Mouse (Mus musculus): ENCODE measurements around the gene Pnldc1. TPM values are rescaled to one million over a fixed set of nuclear protein-coding genes. Genes with fewer than 3 reads are reported as not detected.

Pnldc1 gene
- total RNA-seq, 2 experiments from 2014 or later = 2.3 to 2.5 TPM

- DNase-seq (ENCODE audit: extremely low spot score in 1 of 2, low spot score in 1 of 2) = no peak
These were observed 45.9 kb downstream of the Pnldc1 start for GRCm38 (mm10) chr17:12864111-12864510.

DNA sequence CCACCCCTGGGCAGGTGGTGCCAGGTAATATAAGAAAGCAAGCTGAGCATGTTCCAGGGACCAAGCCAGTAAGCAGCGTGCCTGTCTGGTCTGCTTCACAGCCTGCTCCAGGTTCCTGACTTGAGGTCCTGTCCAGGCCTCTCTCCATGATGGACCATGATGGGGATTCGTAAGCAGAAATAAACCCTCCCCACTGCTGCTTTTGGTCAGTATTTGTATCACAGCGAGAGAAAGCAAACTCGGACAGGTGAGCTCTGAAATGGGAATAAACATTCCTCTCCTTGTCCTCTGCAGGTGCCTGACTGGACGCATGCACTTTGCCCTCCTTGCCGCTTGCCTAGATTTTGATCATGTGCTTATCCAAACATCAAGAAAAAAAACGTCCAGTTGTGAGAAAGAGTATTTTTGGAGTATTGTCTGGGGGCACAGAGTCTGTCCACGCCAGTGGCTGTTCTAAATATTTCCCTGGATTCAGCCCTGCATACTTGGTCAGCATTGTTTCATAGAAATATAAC, 51.0 kb downstream of the Pnldc1 start:
- no peak for DNase-seq (ENCODE audit: extremely low spot score in 1 of 2, low spot score in 1 of 2)

DNA sequence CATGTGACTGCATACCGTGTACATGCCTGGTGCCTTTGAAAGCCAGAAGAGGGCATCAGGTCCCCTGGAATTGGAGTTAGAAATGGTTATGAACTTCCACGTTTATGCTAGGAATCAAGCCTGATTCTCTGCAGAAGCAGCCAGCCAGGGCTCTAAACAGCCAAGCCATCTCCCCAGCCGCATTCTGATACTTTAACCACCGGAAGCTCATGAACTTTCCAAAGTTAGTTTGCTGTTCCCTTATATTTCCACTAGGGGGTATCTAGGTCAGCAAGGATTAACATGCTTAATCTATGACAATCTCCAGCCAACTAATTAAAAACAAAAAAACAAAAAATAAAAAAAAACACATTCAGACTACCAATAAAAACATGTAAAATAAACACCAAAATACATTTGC, 52.0 kb downstream of the Pnldc1 start:
- DNase-seq (ENCODE audit: extremely low spot score in 1 of 2, low spot score in 1 of 2) = no peak

- no peak for DNase-seq (ENCODE audit: extremely low spot score in 1 of 2, low spot score in 1 of 2)
These were observed 52.6 kb downstream of the Pnldc1 start for GRCm38 (mm10) chr17:12857395-12857794.

GRCm38 (mm10) chr17:12854386-12854785, 55.6 kb downstream of the Pnldc1 start:
- DNase-seq (ENCODE audit: extremely low spot score in 1 of 2, low spot score in 1 of 2) = no peak

DNA sequence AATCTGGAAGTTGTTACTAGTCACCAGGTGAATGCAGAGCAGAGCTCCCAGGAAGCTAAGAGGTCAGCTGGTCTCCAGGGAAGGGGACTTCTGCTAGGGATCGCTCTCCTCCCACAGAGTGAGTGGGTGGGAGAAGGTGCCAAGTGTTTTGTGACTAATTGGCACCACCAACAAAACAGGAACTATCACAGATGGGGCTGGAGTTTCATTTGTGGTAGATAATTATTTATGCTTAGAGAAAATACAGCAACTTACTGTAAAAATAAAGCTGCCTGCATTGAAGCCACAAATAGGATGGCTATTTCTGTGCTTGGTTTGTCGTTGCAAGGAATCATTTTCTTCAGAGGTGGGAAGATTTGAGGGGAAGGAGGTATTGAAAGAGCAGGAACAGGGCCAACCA, 56.2 kb downstream of the Pnldc1 start:
- DNase-seq (ENCODE audit: extremely low spot score in 1 of 2, low spot score in 1 of 2) = no peak

DNA sequence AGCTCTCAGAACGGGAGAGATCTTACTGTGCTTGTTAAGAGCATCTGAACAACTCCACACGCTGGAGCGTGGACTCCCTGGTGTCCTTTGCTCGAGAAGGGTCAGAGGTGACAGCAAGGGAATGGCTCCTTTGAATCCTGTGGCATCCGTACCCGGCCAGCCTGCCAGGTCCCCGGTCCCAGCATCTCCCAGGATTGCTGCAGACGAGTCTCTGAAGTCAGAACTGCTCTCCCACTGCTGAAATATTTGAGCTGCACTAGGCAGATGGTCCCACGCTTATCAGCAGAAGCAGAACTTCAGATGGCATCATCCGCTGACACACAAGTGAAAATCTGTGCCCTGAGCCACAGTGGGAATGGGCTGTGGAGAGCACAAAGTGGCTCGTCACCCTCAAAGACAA, 58.3 kb downstream of the Pnldc1 start:
- peak; percentile 44 to 59 for DNase-seq (ENCODE audit: extremely low spot score in 1 of 2, low spot score in 1 of 2)

DNA sequence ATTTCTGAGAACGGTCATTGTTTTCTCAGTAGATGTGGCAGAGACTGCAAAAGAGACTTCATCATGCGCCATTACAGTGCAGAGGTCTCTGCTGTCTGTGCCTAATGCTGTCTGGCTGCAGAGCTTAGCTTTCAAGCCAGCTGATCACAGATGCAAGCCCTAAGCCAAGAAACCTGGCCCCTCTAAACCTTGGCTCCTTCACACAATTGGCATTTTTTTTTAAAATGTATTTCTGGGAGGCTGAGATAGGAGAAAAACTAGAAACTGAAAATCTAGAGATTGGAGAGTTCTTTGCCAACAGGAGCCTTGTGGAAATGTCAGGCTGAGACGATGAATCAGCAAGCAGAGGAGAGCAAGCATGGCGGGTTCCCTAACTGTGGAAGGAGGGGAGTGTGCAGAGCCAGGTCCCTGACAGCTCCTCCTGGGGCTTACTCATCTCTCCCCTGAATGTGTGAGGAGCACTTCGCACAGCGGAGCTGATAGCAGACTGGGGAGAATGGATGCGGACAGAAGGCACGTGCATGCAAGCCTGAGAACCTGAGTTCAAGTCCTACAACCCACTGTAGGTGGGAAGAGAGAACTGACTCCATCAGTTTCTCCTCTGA, 60.1 kb downstream of the Pnldc1 start:
- DNase-seq (ENCODE audit: extremely low spot score in 1 of 2, low spot score in 1 of 2) = no peak

DNA sequence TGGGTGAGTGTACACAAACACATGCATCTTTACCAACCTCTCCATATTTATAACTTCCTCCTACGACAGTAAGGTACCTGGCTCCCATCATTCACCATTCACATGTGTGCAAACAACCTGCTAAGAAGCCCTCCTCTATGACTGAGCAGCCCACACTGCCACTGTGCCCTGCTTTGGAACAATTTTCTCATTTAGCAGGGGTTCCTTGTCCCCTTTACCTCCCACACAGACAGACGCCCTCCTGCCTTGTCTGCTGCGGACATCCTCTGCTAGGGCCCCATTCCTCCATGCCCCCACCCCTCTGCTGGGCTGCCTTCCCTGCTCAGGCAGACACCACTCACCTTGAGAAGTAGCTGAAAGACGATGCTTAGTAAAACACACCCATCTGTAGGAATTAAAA, 62.3 kb downstream of the Pnldc1 start:
- DNase-seq (ENCODE audit: extremely low spot score in 1 of 2, low spot score in 1 of 2) = no peak

DNA sequence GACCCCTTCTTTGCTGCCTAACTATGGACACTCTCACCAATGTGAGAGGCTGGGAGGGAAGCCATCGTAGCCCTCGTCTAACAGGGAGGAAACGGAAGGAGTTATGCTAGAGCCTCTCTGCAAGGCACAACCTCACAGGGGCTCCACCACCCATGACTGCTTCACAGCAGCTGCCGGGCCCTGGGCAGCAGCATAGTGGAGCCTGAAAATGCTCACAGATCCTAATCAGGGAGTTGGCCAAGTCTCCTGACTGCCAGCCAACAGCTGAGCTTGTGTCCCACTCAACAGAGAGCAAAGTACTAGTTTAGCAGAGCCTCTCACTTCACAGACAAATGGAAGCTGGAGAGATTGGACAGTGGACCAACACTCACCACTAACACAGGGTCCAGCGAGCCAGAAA, 63.6 kb downstream of the Pnldc1 start:
- DNase-seq (ENCODE audit: extremely low spot score in 1 of 2, low spot score in 1 of 2) = no peak

- DNase-seq (ENCODE audit: extremely low spot score in 1 of 2, low spot score in 1 of 2) = no peak
These were observed 64.2 kb downstream of the Pnldc1 start for GRCm38 (mm10) chr17:12845862-12846261.

DNA sequence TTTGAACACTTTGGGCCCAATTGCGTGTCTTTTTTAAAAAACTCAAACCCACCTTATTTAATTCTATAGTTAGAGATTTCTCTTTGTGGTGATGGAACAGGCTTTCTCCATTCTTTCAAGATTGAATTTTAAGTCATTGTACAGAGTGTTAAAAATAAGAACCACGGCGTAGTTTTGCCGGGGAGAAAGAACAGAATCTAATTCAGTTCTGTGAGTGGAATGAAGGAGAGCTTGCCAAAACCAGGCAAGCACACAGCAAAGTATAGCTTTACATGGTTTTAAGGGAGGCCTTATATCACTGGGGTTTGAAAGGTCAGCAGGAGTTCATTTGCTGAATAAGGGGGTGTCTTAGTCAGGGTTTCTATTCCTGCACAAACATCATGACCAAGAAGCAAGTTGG, 65.5 kb downstream of the Pnldc1 start:
- DNase-seq (ENCODE audit: extremely low spot score in 1 of 2, low spot score in 1 of 2) = no peak

DNA sequence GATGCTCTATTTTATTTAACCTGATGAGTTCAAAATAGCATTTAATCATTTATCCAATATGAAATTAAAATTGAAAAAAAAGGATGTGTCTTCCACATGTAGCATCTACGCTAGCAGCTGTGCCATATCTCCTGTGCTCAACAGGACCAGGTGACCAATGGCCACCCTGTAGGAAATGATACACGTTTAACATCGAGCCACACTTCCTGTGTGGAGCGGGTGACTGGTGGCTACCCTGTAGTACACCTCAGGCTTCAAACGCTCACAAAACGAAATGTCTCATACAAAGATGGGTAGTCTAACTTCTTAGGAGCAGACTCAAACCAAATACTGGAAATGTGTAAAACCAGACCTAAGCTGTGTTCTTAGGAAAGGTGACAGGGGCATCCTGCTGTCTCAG, 66.2 kb downstream of the Pnldc1 start:
- DNase-seq (ENCODE audit: extremely low spot score in 1 of 2, low spot score in 1 of 2) = no peak

DNA sequence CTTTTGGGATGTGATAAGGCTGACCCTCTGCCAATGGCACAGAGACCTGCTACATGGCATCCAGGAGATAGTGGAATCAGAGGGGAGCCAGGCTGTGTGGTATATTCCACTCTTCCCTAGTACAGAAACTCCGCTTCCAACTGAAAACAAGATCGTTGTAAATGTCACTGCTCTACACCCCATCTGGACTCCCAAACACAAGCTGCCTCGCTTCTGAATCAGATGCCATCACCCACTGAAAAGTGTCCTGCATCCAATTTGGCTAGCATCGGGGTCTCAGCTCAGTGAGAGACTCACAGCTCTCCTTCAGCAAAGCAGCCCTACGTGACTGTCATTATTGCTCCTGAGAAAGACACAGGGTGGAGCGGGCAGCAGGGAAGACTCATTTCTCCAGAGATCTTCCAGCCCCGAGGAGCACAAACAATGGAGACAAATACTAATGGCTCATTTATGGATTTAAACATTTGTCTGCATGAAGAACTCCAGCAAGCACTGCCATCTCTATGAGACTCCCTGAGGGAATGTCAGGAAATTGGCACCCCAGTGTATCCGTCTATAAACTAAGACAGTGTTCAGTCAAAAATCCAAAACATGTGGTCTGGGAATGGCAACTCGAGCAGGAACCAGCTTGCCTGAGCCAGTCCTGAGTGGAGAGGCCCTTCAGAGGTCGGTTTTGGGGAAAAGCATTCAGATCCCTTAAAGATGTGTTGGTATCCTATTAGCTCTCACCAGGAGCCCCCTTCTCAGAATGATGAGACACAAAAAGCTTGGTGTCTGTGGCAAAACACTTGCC, 70.4 kb downstream of the Pnldc1 start:
- DNase-seq (ENCODE audit: extremely low spot score in 1 of 2, low spot score in 1 of 2) = peak; percentile 49 to 53

Small RNA genes within 50 kb of the gene (microRNA-seq; reads per million reads assigned to microRNA genes)
- gene Gm24085 = 0 reads per million in 2 experiments

Other genes starting within 250 kb of the Pnldc1 start
- not detected for gene Slc22a1, start 234.4 kb downstream of the Pnldc1 start, total RNA-seq (2021)
- 10 to 100 TPM; 28.1 to 29.8 TPM for gene Igf2r, start 140.6 kb downstream of the Pnldc1 start, total RNA-seq (2021)
- 10 to 100 TPM; 49.6 to 62.9 TPM for gene Mas1, start 42.1 kb downstream of the Pnldc1 start, total RNA-seq (2021)
- under 1 TPM in 1 of 2 experiments, not detected in 1; 0.12 TPM for gene Mrgprh, start 34.2 kb downstream of the Pnldc1 start, total RNA-seq (2021)
- gene Tcp1, start 5.5 kb upstream of the Pnldc1 start, total RNA-seq (2021) = 100 to 1,000 TPM; 188 to 223 TPM
- 10 to 100 TPM; 58.6 to 66.1 TPM for gene Mrpl18, start 6.1 kb upstream of the Pnldc1 start, total RNA-seq (2021)
- gene Acat3, start 30.4 kb upstream of the Pnldc1 start, total RNA-seq (2021) = 1 to 10 TPM; 4.8 to 5.2 TPM
- gene Acat2, start 50.5 kb upstream of the Pnldc1 start, total RNA-seq (2021) = 10 to 100 TPM; 53.6 to 56.1 TPM
- gene Wtap, start 83.9 kb upstream of the Pnldc1 start, total RNA-seq (2021) = 10 to 100 TPM; 51.6 to 56.7 TPM
- gene Sod2, start 96.6 kb upstream of the Pnldc1 start, total RNA-seq (2021) = 100 to 1,000 TPM; 243 to 274 TPM
- gene Gpr31b, start 142.1 kb upstream of the Pnldc1 start, total RNA-seq (2021) = not detected
- under 1 TPM; 0.20 to 0.82 TPM for gene Tcp10b, start 150.9 kb upstream of the Pnldc1 start, total RNA-seq (2021)
- not detected for gene Unc93a, start 221.6 kb upstream of the Pnldc1 start, total RNA-seq (2021)

All from layer of hippocampus, postnatal 25 days (tissue).